ENCODE assay signal across 13 mouse cellular contexts in genomic region chr14:71338219-71338618, GRCm38 (mm10).
DNase-seq lines count a peak whose midpoint lies in the region; ATAC-seq and TF ChIP-seq lines count a peak whose summit lies in the region.
"Had no signal": no experiment of that assay in that cellular context is flagged by ENCODE, and none has a peak within 500 bp of the region (broad histone marks: within the 10 kb centered on the region; RNA-seq: fewer than 3 reads in every experiment).

No protein-coding gene starts in this region.

- H3K27ac ChIP-seq in left cerebral cortex, adult 2 months: no peak overlapping the region
- H3K27ac ChIP-seq in forebrain, embryonic 14.5 days (ENCODE audit: low read depth, low read length): no peak overlapping the region
- no peak overlapping the region for H3K27ac ChIP-seq in intestine, postnatal 0 days (ENCODE audit: low read depth, low read length)
- H3K27ac ChIP-seq: gastrocnemius, adult 2 months; hindbrain, embryonic 15.5 days; stomach, embryonic 15.5 days had no signal

- H3K4me2 ChIP-seq in forebrain, embryonic 14.5 days (ENCODE audit: low read length): no peak overlapping the region
- H3K4me2 ChIP-seq in intestine, postnatal 0 days (replicated peaks; ENCODE audit: low read depth): no peak overlapping the region
- H3K4me2 ChIP-seq: heart, embryonic 11.5 days; hindbrain, embryonic 15.5 days; lung, embryonic 14.5 days; stomach, embryonic 15.5 days had no signal

- H3K36me3 ChIP-seq in forebrain, embryonic 14.5 days (ENCODE audit: control insufficient read depth, insufficient read depth, low read length): no peaks in the 10 kb centered on the region
- no peaks in the 10 kb centered on the region for H3K36me3 ChIP-seq in intestine, postnatal 0 days (ENCODE audit: control insufficient read depth, insufficient read depth)
- H3K36me3 ChIP-seq: hindbrain, embryonic 15.5 days; stomach, embryonic 15.5 days had no signal

- TF ChIP-seq CTCF in left cerebral cortex, adult 2 months (IDR thresholded peaks at IDR 0.05): no peak
- no peak for TF ChIP-seq CTCF in intestine, postnatal 0 days (IDR thresholded peaks at IDR 0.05; ENCODE audit: low read depth)

- peak; percentile 47 for DNase-seq in left cerebral cortex, adult 11 months (ENCODE audit: low spot score)
- no peak for DNase-seq in left cerebral cortex, postnatal 4 days
- peak; percentile 82 to 85 for DNase-seq in frontal cortex, adult 2 months (ENCODE audit: extremely low spot score in 1 of 2, low spot score in 1 of 2)
- DNase-seq in left cerebral cortex, adult 2 months (ENCODE audit: extremely low spot score in 1 of 2, low spot score in 2 of 2): peak; percentile 43 to 63
- DNase-seq in right cerebral cortex, postnatal 25 days: peak; percentile 66
- no peak for DNase-seq in forebrain, embryonic 14.5 days (ENCODE audit: low spot score)
- DNase-seq in adrenal gland, adult 18-20 months (ENCODE audit: low spot score in 2 of 2): no peak
- DNase-seq: gastrocnemius, adult 2 months; lung, embryonic 14.5 days had no signal

- no peaks in the 10 kb centered on the region for H3K27me3 ChIP-seq in forebrain, embryonic 14.5 days (replicated peaks; ENCODE audit: control insufficient read depth, insufficient read depth, low read length)
- H3K27me3 ChIP-seq in intestine, postnatal 0 days (replicated peaks; ENCODE audit: control insufficient read depth, insufficient read depth, low read length): no peaks in the 10 kb centered on the region
- H3K27me3 ChIP-seq: hindbrain, embryonic 15.5 days; stomach, embryonic 15.5 days had no signal

- H3K9ac ChIP-seq in forebrain, embryonic 14.5 days (ENCODE audit: low read length): no peak overlapping the region
- H3K9ac ChIP-seq in intestine, postnatal 0 days (ENCODE audit: low read depth, low read length): no peak overlapping the region
- H3K9ac ChIP-seq: hindbrain, embryonic 15.5 days; lung, embryonic 14.5 days; stomach, embryonic 15.5 days had no signal

- H3K4me1 ChIP-seq in forebrain, embryonic 14.5 days (ENCODE audit: control insufficient read depth, insufficient read depth, low read length): no peaks in the 10 kb centered on the region
- no peaks in the 10 kb centered on the region for H3K4me1 ChIP-seq in intestine, postnatal 0 days (replicated peaks; ENCODE audit: control insufficient read depth, insufficient read depth, low read length)
- H3K4me1 ChIP-seq: hindbrain, embryonic 15.5 days; stomach, embryonic 15.5 days had no signal

- ATAC-seq in forebrain, embryonic 14.5 days: no peak
- no peak for ATAC-seq in intestine, postnatal 0 days

- H3K4me3 ChIP-seq in left cerebral cortex, adult 2 months: no peak overlapping the region
- H3K4me3 ChIP-seq in forebrain, embryonic 14.5 days (ENCODE audit: low read depth, low read length): no peak overlapping the region
- no peak overlapping the region for H3K4me3 ChIP-seq in intestine, postnatal 0 days (ENCODE audit: low read depth, low read length)
- H3K4me3 ChIP-seq: gastrocnemius, adult 2 months; hindbrain, embryonic 15.5 days; stomach, embryonic 15.5 days had no signal

- 83% methylated on average over 5 of the region's 5 CpGs for WGBS in forebrain, embryonic 14.5 days
- WGBS in intestine, postnatal 0 days: 73% methylated on average over 5 of the region's 5 CpGs

- intact Hi-C loops in left cerebral cortex, postnatal 4 days (cut with DNase I): no loop called here
- intact Hi-C loops in left cerebral cortex, adult 2 months (cut with DNase I): loop anchor here (1.0 to 5.0 kb wide), 5 partner anchors 126 to 901 kb away; no protein-coding TSS in a partner anchor

- no peaks in the 10 kb centered on the region for H3K9me3 ChIP-seq in forebrain, embryonic 14.5 days (replicated peaks; ENCODE audit: control insufficient read depth, low read length)
- H3K9me3 ChIP-seq in intestine, postnatal 0 days (ENCODE audit: control insufficient read depth): no peaks in the 10 kb centered on the region
- H3K9me3 ChIP-seq: hindbrain, embryonic 15.5 days; stomach, embryonic 15.5 days had no signal

Comparison
In these comparisons a context has a peak if more than half of its experiments do, and no peak if none do; other contexts are left out.
1. DNase-seq: peak in left cerebral cortex, adult 11 months (single experiment), frontal cortex, adult 2 months (2 of 2), left cerebral cortex, adult 2 months (2 of 2) and right cerebral cortex, postnatal 25 days (single experiment); none in left cerebral cortex, postnatal 4 days (single experiment), forebrain, embryonic 14.5 days (single experiment) and adrenal gland, adult 18-20 months (0 of 2).